Mouse (Mus musculus): ENCODE data around the gene Txndc12. TPM values are rescaled to one million over a fixed set of nuclear protein-coding genes. Genes with fewer than 3 reads are reported as not detected.
A peak's percentile ranks its signal among the peaks of the same experiment; 100 is the strongest.

Gene Txndc12
- polyA plus RNA-seq (2014; fragmentation: Nextera tagmentation; extraction: Ambion mirVana): 72.8 and 79.0 TPM in 2 replicates

DNA sequence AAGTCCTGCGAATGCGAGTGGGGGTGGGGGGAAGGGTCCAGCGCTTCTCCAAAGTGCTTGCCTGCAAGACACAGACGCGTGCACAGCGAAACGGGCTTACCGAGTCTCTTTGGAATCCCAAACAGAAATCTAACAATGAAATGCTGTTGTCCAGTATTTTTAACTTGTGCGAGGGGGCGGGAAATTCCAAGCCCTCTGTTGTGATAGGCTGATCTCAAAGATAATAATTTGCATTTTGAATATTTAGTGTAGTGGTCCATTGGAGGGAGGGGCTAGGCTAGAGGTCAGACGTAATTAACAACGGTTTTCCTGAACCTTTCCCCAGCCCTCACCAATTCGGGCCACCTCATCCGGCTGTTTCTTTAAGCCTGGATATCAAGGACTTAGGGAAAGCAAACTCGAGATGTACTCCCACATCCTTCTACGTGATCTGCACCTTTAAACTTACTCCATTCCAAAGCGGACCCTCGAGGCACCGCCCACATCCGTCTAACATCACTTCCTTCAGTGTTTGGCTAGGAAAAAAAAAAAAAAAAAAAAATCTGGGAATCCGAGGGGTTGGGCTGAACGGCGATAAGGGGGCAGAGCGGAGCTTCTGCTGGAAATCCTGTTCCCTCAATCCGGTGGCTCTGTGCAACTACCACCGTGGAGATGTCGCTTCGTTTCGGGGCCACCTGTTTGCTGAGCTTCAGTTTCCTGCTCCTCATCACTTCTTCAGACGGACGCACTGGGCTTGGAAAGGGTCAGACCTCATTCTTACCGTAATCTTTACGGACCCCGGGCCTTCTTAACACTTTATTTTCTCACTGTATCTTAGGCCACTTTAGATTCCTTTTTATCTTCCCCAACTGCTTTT is at the start of gene Txndc12:
TSS of gene Txndc12 (plus strand) at position 487 of the 856 bp plus-strand sequence.
- H3K36me3 ChIP-seq (ENCODE audit: control insufficient read depth, insufficient read depth, low read length): peaks cover 10% of the 10 kb centered on the region
- H3K27ac ChIP-seq (replicated peaks; ENCODE audit: low read depth, low read length): peak within 1 kb of the TSS; percentile 100
- H3K4me1 ChIP-seq (ENCODE audit: control insufficient read depth, insufficient read depth, low read length): peaks cover 35% of the 10 kb centered on the region
- H3K27me3 ChIP-seq (ENCODE audit: control insufficient read depth, insufficient read depth, low read length): no peaks in the 10 kb centered on the region
- no peaks in the 10 kb centered on the region for H3K9me3 ChIP-seq (ENCODE audit: control insufficient read depth, low read length)
- DNase-seq: peak; percentile 95
- peak within 1 kb of the TSS; percentile 99 for H3K9ac ChIP-seq (replicated peaks; ENCODE audit: low read length)
- peak; percentile 81 for ATAC-seq (ENCODE audit: low FRiP score, low TSS enrichment)
- H3K4me2 ChIP-seq (ENCODE audit: low read length): peak within 1 kb of the TSS; percentile 65
- peak within 1 kb of the TSS; percentile 95 for H3K4me3 ChIP-seq (replicated peaks; ENCODE audit: low read depth, low read length)
- WGBS: under 1% methylated on average over 34 of the region's 34 CpGs

DNA sequence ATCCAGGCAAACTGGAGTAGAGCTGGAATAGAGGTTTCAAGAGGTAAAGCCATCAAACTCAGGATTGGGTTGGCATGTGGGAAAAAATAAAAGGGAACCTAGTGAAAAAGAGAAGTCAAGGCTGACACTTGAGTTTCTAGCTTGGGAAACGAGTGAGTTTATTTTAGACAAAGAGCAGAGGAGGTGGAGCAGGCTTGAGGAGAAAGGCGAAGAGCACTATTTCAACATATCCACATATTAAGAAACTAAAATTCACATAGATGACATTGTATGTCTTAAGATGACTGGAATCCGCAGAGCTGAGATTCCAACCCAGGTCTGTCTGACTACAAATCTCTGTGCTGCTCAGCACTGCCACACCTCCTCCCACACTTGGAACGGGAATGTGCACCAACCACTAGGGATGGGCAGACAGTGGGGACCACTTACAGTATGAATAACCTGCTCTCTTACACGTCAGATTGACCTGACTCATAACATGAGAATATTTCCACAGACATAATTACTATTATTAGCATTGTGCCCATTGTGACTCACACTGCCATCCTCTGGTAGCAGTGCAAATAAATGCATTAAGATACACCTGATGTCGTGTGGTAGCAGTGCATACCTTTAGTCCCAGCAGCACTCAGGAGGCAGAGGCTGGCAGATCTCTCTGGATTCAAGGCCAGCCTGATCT is 45.0 kb upstream of the Txndc12 start:
- Histone ChIP-seq H3K4me2 (ENCODE audit: low read length) (no peak overlapping the region), H3K9ac (replicated peaks; ENCODE audit: low read length) (no peak overlapping the region), H3K36me3 (ENCODE audit: control insufficient read depth, insufficient read depth, low read length) (no peaks in the 10 kb centered on the region), H3K27me3 (ENCODE audit: control insufficient read depth, insufficient read depth, low read length) (no peaks in the 10 kb centered on the region), H3K9me3 (ENCODE audit: control insufficient read depth, low read length) (no peaks in the 10 kb centered on the region), H3K27ac (replicated peaks; ENCODE audit: low read depth, low read length) (no peak overlapping the region), H3K4me3 (replicated peaks; ENCODE audit: low read depth, low read length) (no peak overlapping the region), H3K4me1 (ENCODE audit: control insufficient read depth, insufficient read depth, low read length) (no peaks in the 10 kb centered on the region)
- DNase-seq: no peak
- WGBS: 77% methylated on average over 6 of the region's 6 CpGs
- ATAC-seq (ENCODE audit: low FRiP score, low TSS enrichment): no peak

- Histone ChIP-seq H3K9ac (replicated peaks; ENCODE audit: low read length) (no peak overlapping the region), H3K27ac (replicated peaks; ENCODE audit: low read depth, low read length) (no peak overlapping the region), H3K9me3 (ENCODE audit: control insufficient read depth, low read length) (no peaks in the 10 kb centered on the region), H3K4me3 (replicated peaks; ENCODE audit: low read depth, low read length) (no peak overlapping the region), H3K27me3 (ENCODE audit: control insufficient read depth, insufficient read depth, low read length) (no peaks in the 10 kb centered on the region), H3K4me1 (ENCODE audit: control insufficient read depth, insufficient read depth, low read length) (no peaks in the 10 kb centered on the region), H3K36me3 (ENCODE audit: control insufficient read depth, insufficient read depth, low read length) (no peaks in the 10 kb centered on the region), H3K4me2 (ENCODE audit: low read length) (no peak overlapping the region)
- no peak for ATAC-seq (ENCODE audit: low FRiP score, low TSS enrichment)
- no peak for DNase-seq
- 73% methylated on average over 1 of the region's 1 CpGs for WGBS
Measured at GRCm38 (mm10) chr4:108790507-108790906, 43.9 kb upstream of the Txndc12 start.

DNA sequence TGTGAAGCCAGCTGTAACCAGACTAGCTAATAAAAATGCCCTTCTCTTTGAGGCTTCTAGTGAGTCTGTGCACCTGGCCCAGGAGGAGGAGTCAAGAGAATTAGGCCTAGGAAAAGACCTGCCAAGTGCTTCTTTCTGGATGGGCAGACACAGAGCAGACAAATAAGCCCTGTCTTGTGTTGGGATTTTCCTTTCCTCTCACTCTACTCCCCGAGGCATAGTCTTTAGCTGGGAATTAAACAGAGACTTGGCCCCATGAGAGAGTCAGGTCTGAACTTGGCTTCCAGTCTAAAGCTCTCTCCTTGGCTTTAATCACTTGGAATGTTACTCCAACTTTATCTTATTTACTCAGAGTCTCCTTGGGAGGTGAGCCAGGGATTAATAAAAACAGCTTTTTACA is 40.5 kb upstream of the Txndc12 start:
- H3K9ac ChIP-seq (replicated peaks; ENCODE audit: low read length): no peak overlapping the region
- no peaks in the 10 kb centered on the region for H3K4me1 ChIP-seq (ENCODE audit: control insufficient read depth, insufficient read depth, low read length)
- no peak for ATAC-seq (ENCODE audit: low FRiP score, low TSS enrichment)
- no peak for DNase-seq
- H3K27ac ChIP-seq (replicated peaks; ENCODE audit: low read depth, low read length): no peak overlapping the region
- no peak overlapping the region for H3K4me3 ChIP-seq (replicated peaks; ENCODE audit: low read depth, low read length)
- H3K27me3 ChIP-seq (ENCODE audit: control insufficient read depth, insufficient read depth, low read length): no peaks in the 10 kb centered on the region
- no peaks in the 10 kb centered on the region for H3K36me3 ChIP-seq (ENCODE audit: control insufficient read depth, insufficient read depth, low read length)
- WGBS: 61% methylated on average over 1 of the region's 1 CpGs
- no peaks in the 10 kb centered on the region for H3K9me3 ChIP-seq (ENCODE audit: control insufficient read depth, low read length)
- no peak overlapping the region for H3K4me2 ChIP-seq (ENCODE audit: low read length)

- Histone ChIP-seq H3K9me3 (ENCODE audit: control insufficient read depth, low read length) (no peaks in the 10 kb centered on the region), H3K9ac (replicated peaks; ENCODE audit: low read length) (no peak overlapping the region), H3K27ac (replicated peaks; ENCODE audit: low read depth, low read length) (no peak overlapping the region), H3K36me3 (ENCODE audit: control insufficient read depth, insufficient read depth, low read length) (no peaks in the 10 kb centered on the region), H3K27me3 (ENCODE audit: control insufficient read depth, insufficient read depth, low read length) (no peaks in the 10 kb centered on the region), H3K4me3 (replicated peaks; ENCODE audit: low read depth, low read length) (no peak overlapping the region), H3K4me2 (ENCODE audit: low read length) (no peak overlapping the region), H3K4me1 (ENCODE audit: control insufficient read depth, insufficient read depth, low read length) (no peaks in the 10 kb centered on the region)
- 71% methylated on average over 4 of the region's 4 CpGs for WGBS
- ATAC-seq (ENCODE audit: low FRiP score, low TSS enrichment) (no peak), DNase-seq (no peak)
Measured at GRCm38 (mm10) chr4:108796701-108797100, 37.7 kb upstream of the Txndc12 start.

DNA sequence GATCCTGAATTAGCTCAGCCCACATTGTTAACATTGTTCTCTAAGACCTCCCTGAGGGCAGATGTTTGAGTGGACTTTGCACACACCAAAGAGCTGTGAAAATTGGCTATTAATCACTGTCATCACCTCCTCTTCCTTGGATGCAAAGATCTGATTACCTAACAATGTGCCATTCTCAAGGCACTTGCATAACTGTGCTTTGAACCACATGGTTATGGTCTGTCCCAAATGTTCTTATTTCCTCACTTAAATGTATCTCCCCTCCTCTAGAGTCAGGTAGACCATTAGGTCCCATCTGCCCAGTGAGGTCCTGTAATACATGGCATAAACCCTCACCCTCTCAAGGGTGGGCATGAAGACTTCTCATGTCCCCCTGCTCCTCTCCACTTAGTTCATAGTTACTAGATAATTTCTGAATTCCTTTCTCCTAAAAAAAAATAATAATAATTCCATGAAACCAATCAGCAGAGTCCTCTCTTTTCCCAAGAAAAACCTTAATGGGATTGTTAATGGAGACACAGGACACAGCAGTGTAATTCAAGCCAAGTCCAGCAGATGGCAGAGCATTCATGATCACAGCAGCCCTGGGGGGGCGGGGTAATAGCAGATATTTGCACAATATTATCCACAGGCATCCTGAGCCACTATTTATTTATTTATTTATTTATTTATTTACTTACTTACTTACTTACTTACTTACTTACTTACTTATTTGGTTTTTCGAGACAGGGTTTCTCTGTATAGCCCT is 36.1 kb upstream of the Txndc12 start:
- WGBS: 51% methylated on average over 2 of the region's 2 CpGs
- Histone ChIP-seq H3K27me3 (ENCODE audit: control insufficient read depth, insufficient read depth, low read length) (no peaks in the 10 kb centered on the region), H3K36me3 (ENCODE audit: control insufficient read depth, insufficient read depth, low read length) (no peaks in the 10 kb centered on the region), H3K27ac (replicated peaks; ENCODE audit: low read depth, low read length) (no peak overlapping the region), H3K4me1 (ENCODE audit: control insufficient read depth, insufficient read depth, low read length) (no peaks in the 10 kb centered on the region), H3K4me3 (replicated peaks; ENCODE audit: low read depth, low read length) (no peak overlapping the region), H3K9ac (replicated peaks; ENCODE audit: low read length) (no peak overlapping the region), H3K9me3 (ENCODE audit: control insufficient read depth, low read length) (no peaks in the 10 kb centered on the region), H3K4me2 (ENCODE audit: low read length) (no peak overlapping the region)
- no peak for ATAC-seq (ENCODE audit: low FRiP score, low TSS enrichment)
- DNase-seq: peak; percentile 84

GRCm38 (mm10) chr4:108803535-108803934 is 30.9 kb upstream of the Txndc12 start:
- DNase-seq (no peak), ATAC-seq (ENCODE audit: low FRiP score, low TSS enrichment) (no peak)
- Histone ChIP-seq H3K27ac (replicated peaks; ENCODE audit: low read depth, low read length) (no peak overlapping the region), H3K4me1 (ENCODE audit: control insufficient read depth, insufficient read depth, low read length) (no peaks in the 10 kb centered on the region), H3K4me3 (replicated peaks; ENCODE audit: low read depth, low read length) (no peak overlapping the region), H3K4me2 (ENCODE audit: low read length) (no peak overlapping the region), H3K9ac (replicated peaks; ENCODE audit: low read length) (no peak overlapping the region), H3K27me3 (ENCODE audit: control insufficient read depth, insufficient read depth, low read length) (no peaks in the 10 kb centered on the region), H3K36me3 (ENCODE audit: control insufficient read depth, insufficient read depth, low read length) (no peaks in the 10 kb centered on the region), H3K9me3 (ENCODE audit: control insufficient read depth, low read length) (no peaks in the 10 kb centered on the region)
- WGBS: 84% methylated on average over 2 of the region's 2 CpGs

GRCm38 (mm10) chr4:108811142-108811541 is 23.3 kb upstream of the Txndc12 start:
- no peaks in the 10 kb centered on the region for H3K9me3 ChIP-seq (ENCODE audit: control insufficient read depth, low read length)
- no peak overlapping the region for H3K4me3 ChIP-seq (replicated peaks; ENCODE audit: low read depth, low read length)
- no peak overlapping the region for H3K4me2 ChIP-seq (ENCODE audit: low read length)
- WGBS: 71% methylated on average over 4 of the region's 4 CpGs
- no peak overlapping the region for H3K27ac ChIP-seq (replicated peaks; ENCODE audit: low read depth, low read length)
- H3K36me3 ChIP-seq (ENCODE audit: control insufficient read depth, insufficient read depth, low read length): peaks cover 14% of the 10 kb centered on the region
- no peak overlapping the region for H3K9ac ChIP-seq (replicated peaks; ENCODE audit: low read length)
- ATAC-seq (ENCODE audit: low FRiP score, low TSS enrichment) (no peak), DNase-seq (peak; percentile 4)
- no peaks in the 10 kb centered on the region for H3K4me1 ChIP-seq (ENCODE audit: control insufficient read depth, insufficient read depth, low read length)
- H3K27me3 ChIP-seq (ENCODE audit: control insufficient read depth, insufficient read depth, low read length): no peaks in the 10 kb centered on the region

Measured in midbrain, embryonic 14.5 days (tissue).